18 mouse cellular contexts compared by ENCODE assay signal in genomic region chr19:37992184-37992554, GRCm38 (mm10). TPM values are rescaled to one million over a fixed set of nuclear protein-coding genes. Genes with fewer than 3 reads are reported as not detected.
DNase-seq lines count a peak whose midpoint lies in the region; ATAC-seq and TF ChIP-seq lines count a peak whose summit lies in the region.
"Had no signal": no experiment of that assay in that cellular context is flagged by ENCODE, and none has a peak within 500 bp of the region (broad histone marks: within the 10 kb centered on the region; RNA-seq: fewer than 3 reads in every experiment).

No protein-coding gene starts in this region.

- H3K4me3 ChIP-seq in forebrain, embryonic 15.5 days, result no peak overlapping the region
- no peak overlapping the region for H3K4me3 ChIP-seq in forebrain, embryonic 12.5 days (replicated peaks)
- no peak overlapping the region for H3K4me3 ChIP-seq in hindbrain, embryonic 15.5 days
- no peak overlapping the region for H3K4me3 ChIP-seq in hindbrain, embryonic 12.5 days
- no peak overlapping the region for H3K4me3 ChIP-seq in cortical plate, adult 2 months (ENCODE audit: insufficient read depth, low read length)
- no peak overlapping the region for H3K4me3 ChIP-seq in hindbrain, embryonic 16.5 days (ENCODE audit: low read length)
- no peak overlapping the region for H3K4me3 ChIP-seq in kidney, embryonic 14.5 days (ENCODE audit: low read length)
- H3K4me3 ChIP-seq: embryonic facial prominence, embryonic 10.5 days; myocyte had no signal

- no peak for DNase-seq in gastrocnemius, postnatal 36 days
- DNase-seq: adrenal gland, postnatal 25 days; kidney, adult 11 months; liver, postnatal 0 days; thymus, adult 2 months had no signal

- H3K27ac ChIP-seq in forebrain, embryonic 15.5 days (replicated peaks), result peak overlapping the region; percentile 89
- no peak overlapping the region for H3K27ac ChIP-seq in forebrain, embryonic 12.5 days
- H3K27ac ChIP-seq in hindbrain, embryonic 15.5 days (replicated peaks), result peak overlapping the region; percentile 79
- no peak overlapping the region for H3K27ac ChIP-seq in hindbrain, embryonic 12.5 days
- peak overlapping the region; percentile 45 for H3K27ac ChIP-seq in cortical plate, adult 2 months (ENCODE audit: insufficient read depth, low read length)
- H3K27ac ChIP-seq in hindbrain, embryonic 16.5 days (ENCODE audit: low read depth, low read length), result peak overlapping the region; percentile 53
- no peak overlapping the region for H3K27ac ChIP-seq in kidney, embryonic 14.5 days (ENCODE audit: low read depth, low read length)
- H3K27ac ChIP-seq: embryonic facial prominence, embryonic 10.5 days; kidney, postnatal 0 days; macrophage; stomach, postnatal 0 days had no signal

- H3K9ac ChIP-seq in forebrain, embryonic 15.5 days (replicated peaks), result no peak overlapping the region
- H3K9ac ChIP-seq in forebrain, embryonic 12.5 days, result no peak overlapping the region
- H3K9ac ChIP-seq in hindbrain, embryonic 15.5 days, result no peak overlapping the region
- H3K9ac ChIP-seq in hindbrain, embryonic 12.5 days, result no peak overlapping the region
- H3K9ac ChIP-seq in hindbrain, embryonic 16.5 days (ENCODE audit: low read depth, low read length), result no peak overlapping the region
- H3K9ac ChIP-seq in kidney, embryonic 14.5 days (ENCODE audit: low read depth, low read length), result no peak overlapping the region
- H3K9ac ChIP-seq: liver, postnatal 0 days had no signal

- peak; percentile 45 for ATAC-seq in forebrain, embryonic 15.5 days (replicated peaks)
- no peak for ATAC-seq in forebrain, embryonic 12.5 days (ENCODE audit: low FRiP score)
- ATAC-seq in hindbrain, embryonic 15.5 days (ENCODE audit: low FRiP score, low read depth), result peak; percentile 51; the same call in 1 of the 2 replicates
- ATAC-seq in hindbrain, embryonic 12.5 days (ENCODE audit: low FRiP score), result no peak
- peak; percentile 58 for ATAC-seq in hindbrain, embryonic 16.5 days
- no peak for ATAC-seq in kidney, embryonic 14.5 days (ENCODE audit: low FRiP score, low TSS enrichment)
- ATAC-seq: liver, postnatal 0 days; lung, postnatal 0 days had no signal

- H3K4me2 ChIP-seq in forebrain, embryonic 15.5 days (replicated peaks), result peak overlapping the region; percentile 17
- H3K4me2 ChIP-seq in forebrain, embryonic 12.5 days, result no peak overlapping the region
- H3K4me2 ChIP-seq in hindbrain, embryonic 15.5 days, result peak overlapping the region; percentile 23
- no peak overlapping the region for H3K4me2 ChIP-seq in hindbrain, embryonic 12.5 days (replicated peaks)
- 0 out of 2 replicates have a peak overlapping the region, but pooled peaks have one; percentile 3 for H3K4me2 ChIP-seq in hindbrain, embryonic 16.5 days (ENCODE audit: low read length)
- no peak overlapping the region for H3K4me2 ChIP-seq in kidney, embryonic 14.5 days (replicated peaks; ENCODE audit: low read depth, low read length)

- no peaks in the 10 kb centered on the region for H3K36me3 ChIP-seq in forebrain, embryonic 15.5 days
- no peaks in the 10 kb centered on the region for H3K36me3 ChIP-seq in forebrain, embryonic 12.5 days (replicated peaks)
- H3K36me3 ChIP-seq in hindbrain, embryonic 15.5 days, result no peaks in the 10 kb centered on the region
- H3K36me3 ChIP-seq in hindbrain, embryonic 12.5 days, result no peaks in the 10 kb centered on the region
- H3K36me3 ChIP-seq in hindbrain, embryonic 16.5 days (ENCODE audit: control insufficient read depth, insufficient read depth, low read length), result no peaks in the 10 kb centered on the region
- no peaks in the 10 kb centered on the region for H3K36me3 ChIP-seq in kidney, embryonic 14.5 days (ENCODE audit: control insufficient read depth, insufficient read depth, low read length)
- H3K36me3 ChIP-seq: embryonic facial prominence, embryonic 10.5 days had no signal

- TF ChIP-seq CTCF in cortical plate, adult 2 months (IDR thresholded peaks at IDR 0.05; ENCODE audit: extremely low read depth, insufficient read depth, low read length), result no peak

- H3K27me3 ChIP-seq in forebrain, embryonic 15.5 days, result no peaks in the 10 kb centered on the region
- H3K27me3 ChIP-seq in forebrain, embryonic 12.5 days, result no peaks in the 10 kb centered on the region
- H3K27me3 ChIP-seq in hindbrain, embryonic 15.5 days, result no peaks in the 10 kb centered on the region
- H3K27me3 ChIP-seq in hindbrain, embryonic 12.5 days, result no peaks in the 10 kb centered on the region
- H3K27me3 ChIP-seq in hindbrain, embryonic 16.5 days (replicated peaks; ENCODE audit: control insufficient read depth, insufficient read depth, low read length), result no peaks in the 10 kb centered on the region
- H3K27me3 ChIP-seq in kidney, embryonic 14.5 days (ENCODE audit: control insufficient read depth, insufficient read depth, low read length), result no peaks in the 10 kb centered on the region

- no peak for TF ChIP-seq POLR2A in cortical plate, adult 2 months (IDR thresholded peaks at IDR 0.05; ENCODE audit: extremely low read depth, insufficient read depth, low read length)

- WGBS in forebrain, embryonic 15.5 days, result 39% methylated on average over 2 of the region's 2 CpGs
- WGBS in forebrain, embryonic 12.5 days, result 65% methylated on average over 2 of the region's 2 CpGs
- 35% methylated on average over 2 of the region's 2 CpGs for WGBS in hindbrain, embryonic 15.5 days
- WGBS in hindbrain, embryonic 12.5 days, result 58% methylated on average over 2 of the region's 2 CpGs
- 44% methylated on average over 2 of the region's 2 CpGs for WGBS in hindbrain, embryonic 16.5 days
- WGBS in kidney, embryonic 14.5 days, result 60% methylated on average over 2 of the region's 2 CpGs

- intact Hi-C loops in gastrocnemius, postnatal 36 days (cut with DNase I), result loop anchor here (5.0 kb wide), 1 partner anchor 50 kb away; the partner anchor contains the start of gene Myof

- no peaks in the 10 kb centered on the region for H3K9me3 ChIP-seq in forebrain, embryonic 15.5 days
- no peaks in the 10 kb centered on the region for H3K9me3 ChIP-seq in forebrain, embryonic 12.5 days
- no peaks in the 10 kb centered on the region for H3K9me3 ChIP-seq in hindbrain, embryonic 15.5 days
- H3K9me3 ChIP-seq in hindbrain, embryonic 12.5 days (replicated peaks), result no peaks in the 10 kb centered on the region
- no peaks in the 10 kb centered on the region for H3K9me3 ChIP-seq in hindbrain, embryonic 16.5 days (ENCODE audit: control insufficient read depth, low read length)
- no peaks in the 10 kb centered on the region for H3K9me3 ChIP-seq in kidney, embryonic 14.5 days (ENCODE audit: control insufficient read depth, low read length)
- H3K9me3 ChIP-seq: embryonic facial prominence, embryonic 10.5 days had no signal

- peaks cover 17% of the 10 kb centered on the region for H3K4me1 ChIP-seq in forebrain, embryonic 15.5 days
- H3K4me1 ChIP-seq in forebrain, embryonic 12.5 days, result peaks cover 8% of the 10 kb centered on the region
- peaks cover 13% of the 10 kb centered on the region for H3K4me1 ChIP-seq in hindbrain, embryonic 15.5 days (replicated peaks)
- H3K4me1 ChIP-seq in hindbrain, embryonic 12.5 days, result peaks cover 4% of the 10 kb centered on the region; the same call in 1 of the 2 replicates
- peaks cover 10% of the 10 kb centered on the region for H3K4me1 ChIP-seq in cortical plate, adult 2 months (ENCODE audit: control insufficient read depth, insufficient read depth, low read length)
- H3K4me1 ChIP-seq in hindbrain, embryonic 16.5 days (ENCODE audit: control insufficient read depth, insufficient read depth, low read depth, low read length), result peaks cover 7% of the 10 kb centered on the region
- H3K4me1 ChIP-seq in kidney, embryonic 14.5 days (ENCODE audit: control insufficient read depth, insufficient read depth, low read length), result no peaks in the 10 kb centered on the region

RNA-seq across cellular contexts. Expression of gene Myof, which starts 51.2 kb away (rescaled TPM):
- 1.4 and 1.7 TPM in 2 replicates for polyA plus RNA-seq in forebrain, embryonic 15.5 days (2015; fragmentation: Nextera tagmentation; extraction: Ambion mirVana)
- 2.1 and 2.9 TPM in 2 replicates for polyA plus RNA-seq in forebrain, embryonic 12.5 days (2016; fragmentation: Nextera tagmentation; extraction: Ambion mirVana)
- 1.6 and 2.5 TPM in 2 replicates for polyA plus RNA-seq in hindbrain, embryonic 15.5 days (2015; fragmentation: Nextera tagmentation; extraction: Ambion mirVana)
- polyA plus RNA-seq in hindbrain, embryonic 12.5 days (2016; fragmentation: Nextera tagmentation; extraction: Ambion mirVana), result 6.9 and 9.5 TPM in 2 replicates
- polyA plus RNA-seq in cortical plate, adult 2 months (2012; rRNA removed), result 4.3 and 4.8 TPM in 2 replicates
- polyA plus RNA-seq in hindbrain, embryonic 16.5 days (2015; fragmentation: Nextera tagmentation; extraction: Ambion mirVana), result 1.6 and 2.8 TPM in 2 replicates
- total RNA-seq in gastrocnemius, postnatal 36 days (2021), result 1 to 10 TPM; 4.5 to 5.6 TPM
- polyA plus RNA-seq in kidney, embryonic 14.5 days (2014; fragmentation: Nextera tagmentation; extraction: Ambion mirVana), result 14.5 and 17.1 TPM in 2 replicates

Comparison
In these comparisons a context has a peak if more than half of its experiments do, and no peak if none do; other contexts are left out.
1. ATAC-seq: peak in forebrain, embryonic 15.5 days (single experiment), hindbrain, embryonic 15.5 days (single experiment) and hindbrain, embryonic 16.5 days (single experiment); none in forebrain, embryonic 12.5 days (single experiment), hindbrain, embryonic 12.5 days (single experiment) and kidney, embryonic 14.5 days (single experiment).
2. H3K27ac ChIP-seq: peak in forebrain, embryonic 15.5 days (single experiment), hindbrain, embryonic 15.5 days (single experiment), cortical plate, adult 2 months (single experiment) and hindbrain, embryonic 16.5 days (single experiment); none in forebrain, embryonic 12.5 days (single experiment), hindbrain, embryonic 12.5 days (single experiment) and kidney, embryonic 14.5 days (single experiment).
3. H3K4me2 ChIP-seq: peak in forebrain, embryonic 15.5 days (single experiment), hindbrain, embryonic 15.5 days (single experiment) and hindbrain, embryonic 16.5 days (single experiment); none in forebrain, embryonic 12.5 days (single experiment), hindbrain, embryonic 12.5 days (single experiment) and kidney, embryonic 14.5 days (single experiment).